Mouse (Mus musculus) layer of hippocampus, adult 9-10 months (tissue): ENCODE data around the gene Rasa2.
"Not testable (repeated sequence)": the region's sequence is repeated elsewhere in the genome, so short reads cannot be mapped to it uniquely, and the experiment has no call there.

Experiments
- DNase-seq: peaks from one replicate; pipeline ENCODE4 v3.0.0; 2022; ENCODE audit warnings: low spot score

Rasa2 gene

GRCm38 (mm10) chr9:96524972-96525506 is 106.4 kb downstream of the Rasa2 start, which contains the start of gene Gm28729:
Gene Gm28729 (minus strand): TSS chr9:96525264.
- DNase-seq = no peak

DNA sequence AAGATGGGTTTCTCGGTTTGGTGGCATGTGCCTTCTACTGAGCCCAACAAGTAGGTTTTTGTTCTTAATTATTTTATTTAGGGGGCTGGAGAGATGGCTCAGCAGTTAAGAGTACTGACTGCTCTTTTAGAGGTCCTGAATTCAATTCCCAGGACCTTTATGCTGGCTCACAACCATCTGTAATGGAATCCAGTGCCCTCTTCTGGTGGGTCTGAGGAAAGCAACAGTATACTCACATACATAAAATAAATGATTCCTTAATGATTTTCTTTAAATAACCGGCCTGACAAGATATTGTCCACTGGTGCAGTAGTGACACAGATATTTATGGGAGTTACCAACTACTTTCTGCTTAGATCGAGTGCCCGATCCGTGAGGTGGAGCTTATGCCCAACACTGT is 108.3 kb downstream of the Rasa2 start:
- DNase-seq = no peak

DNA sequence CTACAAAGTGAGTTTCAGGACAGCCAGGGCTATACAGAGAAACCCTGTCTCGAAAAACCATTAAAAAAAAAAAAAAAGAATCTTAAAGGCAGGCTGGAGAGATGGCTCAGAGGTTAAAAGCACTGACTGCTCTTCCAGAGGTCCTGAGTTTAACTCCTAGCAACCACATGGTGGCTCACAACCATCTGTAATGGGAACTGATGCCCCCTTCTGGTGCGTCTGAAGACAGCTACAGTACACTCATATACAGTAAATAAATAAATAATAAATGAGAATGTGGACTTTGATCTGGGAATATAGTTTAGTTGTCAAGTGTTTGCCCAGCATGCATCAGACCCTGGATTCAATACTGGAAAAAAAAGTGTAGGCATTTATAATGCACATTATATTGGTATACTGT is 109.8 kb downstream of the Rasa2 start:
- not testable (repeated sequence) for DNase-seq

DNA sequence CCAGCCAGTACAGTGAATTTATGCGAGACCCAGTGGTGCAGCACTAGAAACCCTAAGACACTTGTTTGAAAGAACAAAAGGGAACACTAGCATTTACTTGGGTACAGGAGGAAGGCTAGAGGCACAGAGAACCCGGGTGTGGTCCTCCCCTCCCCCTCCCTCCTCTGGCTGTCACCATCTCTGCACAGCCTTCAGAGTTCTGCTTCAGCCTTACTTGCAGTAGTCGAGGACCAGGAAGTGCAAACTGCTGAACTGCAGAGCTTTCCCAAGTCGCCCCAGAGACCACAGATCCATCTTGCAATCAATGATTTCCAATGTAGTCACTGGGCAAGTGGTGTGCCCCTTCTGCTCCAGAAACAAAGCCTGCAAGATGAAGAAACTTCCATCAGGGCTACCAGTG is 114.0 kb downstream of the Rasa2 start:
- DNase-seq = no peak

DNA sequence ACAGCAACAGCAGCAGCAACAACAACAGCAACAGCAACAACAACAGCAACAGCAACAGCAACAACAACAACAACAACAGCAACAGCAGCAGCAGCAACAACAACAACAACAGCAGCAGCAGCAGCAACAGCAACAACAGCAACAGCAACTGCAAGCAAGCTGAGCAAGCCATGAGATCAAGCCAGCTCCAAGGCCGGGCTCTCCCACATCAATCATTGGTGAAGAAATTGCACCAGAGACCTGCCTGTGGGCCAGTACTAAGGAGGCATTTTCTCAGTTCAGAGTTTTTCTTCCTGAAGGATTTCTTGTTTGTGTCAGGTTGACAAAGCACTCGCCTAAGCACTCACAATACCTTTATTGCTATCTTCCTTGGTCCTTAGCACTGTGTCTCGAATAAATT is 114.6 kb downstream of the Rasa2 start:
- no peak for DNase-seq

DNA sequence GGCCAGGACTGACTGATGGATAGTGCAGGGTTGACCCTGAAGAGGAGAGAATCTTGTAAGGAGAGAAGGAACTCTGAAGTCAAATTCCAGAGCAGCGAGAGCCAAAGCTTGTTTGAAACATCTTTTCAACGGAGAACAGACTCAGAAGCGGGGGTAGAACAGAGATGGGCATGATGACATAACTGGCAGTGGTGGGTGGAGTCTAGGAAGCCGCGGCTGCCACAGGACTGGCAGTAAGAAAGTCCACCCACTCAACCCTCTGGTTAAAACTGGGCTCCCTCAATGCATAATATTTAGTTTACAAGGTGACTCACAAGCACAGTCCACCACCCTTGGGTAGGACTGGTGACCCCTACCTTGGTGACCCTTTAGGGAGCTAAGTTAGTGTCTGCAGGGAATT is 115.7 kb downstream of the Rasa2 start:
- DNase-seq = no peak

- DNase-seq = no peak
These were observed 117.1 kb downstream of the Rasa2 start for GRCm38 (mm10) chr9:96514278-96514677.

DNA sequence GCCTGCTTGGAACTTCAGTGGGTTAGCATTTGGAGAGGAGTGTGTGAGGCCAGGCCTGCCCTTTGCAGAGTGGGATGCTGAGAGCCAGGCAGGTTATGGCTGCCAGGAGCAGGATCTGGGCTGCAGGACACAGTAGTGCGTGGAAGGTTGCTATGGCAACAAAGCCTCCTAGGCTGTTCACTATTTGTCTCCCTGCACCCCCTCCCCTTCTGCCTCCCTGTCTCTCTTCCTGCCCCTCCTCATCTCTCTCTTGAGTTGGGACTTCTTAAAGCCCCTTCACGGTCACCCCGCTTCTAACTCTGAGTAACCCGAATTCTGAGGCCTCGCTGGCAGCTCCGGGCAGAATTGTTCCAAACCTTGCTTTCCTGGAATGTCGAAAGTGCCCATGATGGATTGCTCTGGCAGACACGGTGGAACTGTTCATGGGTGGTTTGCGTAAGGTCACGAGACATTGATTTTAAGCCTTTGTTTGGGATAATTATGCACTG is 125.4 kb downstream of the Rasa2 start:
- no peak for DNase-seq

GRCm38 (mm10) chr9:96505156-96505555 is 126.3 kb downstream of the Rasa2 start:
- DNase-seq = no peak

- DNase-seq = no peak
These were observed 127.1 kb downstream of the Rasa2 start for GRCm38 (mm10) chr9:96504116-96504895.

DNA sequence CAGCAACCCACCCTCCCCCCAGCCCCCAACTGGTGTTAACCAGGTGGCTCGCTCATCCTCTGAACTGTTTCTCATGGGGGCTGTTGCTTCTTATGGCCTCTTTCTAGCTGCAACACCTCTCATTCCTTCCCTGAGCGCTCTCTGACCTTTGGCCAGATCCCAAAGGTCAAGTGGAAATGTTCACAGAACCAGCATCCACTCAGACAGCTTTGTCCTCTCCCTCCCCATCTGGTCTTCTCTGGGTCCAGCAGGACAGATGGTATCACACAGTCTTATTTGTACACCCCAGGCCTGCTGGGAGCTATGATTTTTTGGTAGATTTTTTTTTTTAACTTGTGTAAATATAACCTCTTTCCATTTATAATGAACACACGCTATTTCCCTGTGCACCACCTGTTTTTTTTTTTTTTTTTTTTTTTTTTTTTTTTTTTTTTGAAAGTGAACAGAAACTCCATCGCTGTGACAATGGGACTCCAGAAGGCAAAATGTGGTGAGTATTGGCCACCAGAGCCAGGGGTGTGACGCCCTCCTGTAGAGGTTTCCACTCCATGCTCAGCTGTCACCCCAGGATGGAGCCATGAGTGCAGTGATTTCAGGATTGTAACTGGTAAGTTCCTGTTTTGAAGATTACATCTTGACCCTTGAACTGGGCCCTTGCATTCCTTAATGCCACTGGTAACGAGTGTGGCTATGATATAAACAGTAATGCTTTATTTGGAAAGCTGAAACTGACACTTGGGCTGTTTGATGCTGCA is 128.4 kb downstream of the Rasa2 start:
- DNase-seq = no peak

DNA sequence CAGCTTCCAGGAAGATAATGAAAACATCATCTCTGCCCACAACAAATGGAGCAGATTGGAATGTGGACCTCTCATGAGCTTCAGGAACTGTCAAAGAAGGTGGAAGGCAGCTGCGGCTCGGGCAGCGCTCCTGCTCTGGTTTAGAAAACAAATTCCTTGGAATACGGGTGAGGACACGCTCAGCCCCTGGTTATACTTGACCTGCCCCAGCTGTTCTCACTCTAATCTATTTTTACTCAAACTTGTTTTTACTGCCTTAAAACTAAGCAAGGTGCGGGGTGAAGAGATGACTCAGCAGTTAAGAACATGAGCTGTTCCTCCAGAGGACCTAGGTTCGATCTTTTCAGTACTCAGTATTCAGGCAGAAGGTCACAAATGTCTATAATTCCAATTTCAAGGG is 130.2 kb downstream of the Rasa2 start:
- no peak for DNase-seq

GRCm38 (mm10) chr9:96493212-96493611 is 138.2 kb downstream of the Rasa2 start:
- no peak for DNase-seq

DNA sequence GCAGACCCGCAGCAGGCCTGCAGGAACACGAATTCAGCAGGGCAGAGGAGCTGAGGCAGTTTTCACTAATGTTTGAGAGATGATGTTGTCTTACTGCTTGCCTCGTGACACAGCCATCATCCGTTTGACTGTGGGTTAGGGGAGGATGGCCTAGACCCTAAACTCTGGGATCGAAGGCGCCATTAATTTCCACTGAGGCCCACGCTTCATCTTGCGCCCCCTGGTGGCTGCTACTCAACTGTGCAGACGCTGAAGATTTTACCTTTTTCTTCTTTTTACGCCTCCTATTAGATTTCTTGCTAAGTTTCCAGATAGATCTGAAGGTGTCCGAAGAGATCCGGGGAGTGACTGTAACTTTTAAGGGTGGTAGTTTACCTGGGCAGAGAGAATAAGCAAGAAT is 139.6 kb downstream of the Rasa2 start:
- DNase-seq = no peak
